Mouse (Mus musculus) lung, adult 2 months (tissue): ENCODE results near the gene Slain2. TPM values are rescaled to one million over a fixed set of nuclear protein-coding genes. Genes with fewer than 3 reads are reported as not detected.

Experiments used
- DNase-seq: peaks from one replicate; pipeline ENCODE4 v3.0.0; 2022
- H3K4me1 ChIP-seq: fragments of 200-500 bp; 2 replicates; pipeline ENCODE4 v1.6.1; 2011; ENCODE audit warnings: low read length; ENCODE audit not compliant: control insufficient read depth, insufficient read depth
- H3K4me3 ChIP-seq: fragments of 200-500 bp; replicated peaks from 2 replicates; pipeline ENCODE3; 2011; ENCODE audit warnings: low read depth, mild to moderate bottlenecking, control low read depth, low read length; ENCODE audit errors: extremely low read depth
- CTCF ChIP-seq: fragments of 200-500 bp; IDR thresholded peaks from 2 replicates; pipeline ENCODE4 v1.5.1; 2011; ENCODE audit warnings: mild to moderate bottlenecking, low read length, control low read depth; ENCODE audit not compliant: insufficient read depth
- POLR2A ChIP-seq: fragments of 200-500 bp; IDR thresholded peaks from 2 replicates; pipeline ENCODE4 v1.6.1; 2011; ENCODE audit warnings: low read depth, mild to moderate bottlenecking, control low read depth, low read length, borderline replicate concordance; ENCODE audit errors: extremely low read depth
- WGBS: fragments of 180-500 bp; shearing (Covaris S2); methylation state at CpG from one replicate; pipeline ENCODE4 v1.1.7; 2018; 5-methylcytosine and 5-hydroxymethylcytosine counted together
- polyA plus RNA-seq: library from polyadenylated mRNA; depleted of rRNA; stranded (reverse); fragments of >200 nt; gene quantifications from 2 replicates; pipeline ENCODE4 v1.2.3, GENCODE M21; 2012

Gene Slain2
- polyA plus RNA-seq, 1 experiment, result 35.1 TPM

- 66% methylated on average over 12 of the region's 12 CpGs for WGBS
- Histone ChIP-seq H3K4me1 (no peaks in the 10 kb centered on the region), H3K4me3 (no peak overlapping the region)
- no peak for DNase-seq
- TF ChIP-seq CTCF, result no peak
- no peak for TF ChIP-seq POLR2A
These were observed 32.2 kb upstream of the Slain2 start for GRCm38 (mm10) chr5:72881748-72882411.

- no peak overlapping the region for H3K4me3 ChIP-seq
- TF ChIP-seq CTCF (no peak), POLR2A (no peak)
- WGBS, result 65% methylated on average over 2 of the region's 2 CpGs
- no peaks in the 10 kb centered on the region for H3K4me1 ChIP-seq
- no peak for DNase-seq
These were observed 31.7 kb upstream of the Slain2 start for GRCm38 (mm10) chr5:72882412-72882765.

GRCm38 (mm10) chr5:72883706-72884105, 30.4 kb upstream of the Slain2 start:
- no peak for TF ChIP-seq POLR2A
- TF ChIP-seq CTCF, result no peak
- Histone ChIP-seq H3K4me1 (no peaks in the 10 kb centered on the region; the same call in 1 of the 2 replicates), H3K4me3 (no peak overlapping the region)
- 34% methylated on average over 3 of the region's 3 CpGs for WGBS
- DNase-seq, result no peak

GRCm38 (mm10) chr5:72886458-72887222, 27.5 kb upstream of the Slain2 start:
- no peaks in the 10 kb centered on the region; the same call in 1 of the 2 replicates for H3K4me1 ChIP-seq
- DNase-seq, result no peak
- TF ChIP-seq POLR2A, result no peak
- no peak for TF ChIP-seq CTCF
- H3K4me3 ChIP-seq, result no peak overlapping the region
- WGBS, result 80% methylated on average over 19 of the region's 19 CpGs

- no peak for DNase-seq
- H3K4me3 ChIP-seq, result no peak overlapping the region
- no peaks in the 10 kb centered on the region; the same call in 1 of the 2 replicates for H3K4me1 ChIP-seq
- WGBS, result 91% methylated on average over 7 of the region's 7 CpGs
- TF ChIP-seq POLR2A (no peak), CTCF (no peak)
These were observed 25.8 kb upstream of the Slain2 start for GRCm38 (mm10) chr5:72888260-72888659.

GRCm38 (mm10) chr5:72891534-72891933, 22.6 kb upstream of the Slain2 start:
- Histone ChIP-seq H3K4me3 (no peak overlapping the region), H3K4me1 (peaks cover 4% of the 10 kb centered on the region)
- TF ChIP-seq POLR2A (no peak), CTCF (peak; percentile 65)
- DNase-seq, result peak; percentile 42
- 3% methylated on average over 12 of the region's 12 CpGs for WGBS

GRCm38 (mm10) chr5:72893987-72894386, 20.1 kb upstream of the Slain2 start:
- Histone ChIP-seq H3K4me3 (no peak overlapping the region), H3K4me1 (peaks cover 6% of the 10 kb centered on the region)
- TF ChIP-seq POLR2A (no peak), CTCF (peak; percentile 43)
- 63% methylated on average over 5 of the region's 5 CpGs for WGBS
- DNase-seq, result no peak

- no peak for TF ChIP-seq CTCF
- no peak for TF ChIP-seq POLR2A
- no peak for DNase-seq
- WGBS, result 90% methylated on average over 11 of the region's 11 CpGs
These were observed 18.8 kb upstream of the Slain2 start for GRCm38 (mm10) chr5:72895261-72895660.

GRCm38 (mm10) chr5:72896478-72897279, 17.4 kb upstream of the Slain2 start:
- H3K4me3 ChIP-seq, result no peak overlapping the region
- 40% methylated on average over 18 of the region's 18 CpGs for WGBS
- DNase-seq, result no peak
- TF ChIP-seq POLR2A, result no peak
- no peak for TF ChIP-seq CTCF
- peaks cover 6% of the 10 kb centered on the region for H3K4me1 ChIP-seq

More at GRCm38 (mm10) chr5:72895261-72895660, 18.8 kb upstream of the Slain2 start:
- Histone ChIP-seq H3K4me3 (no peak overlapping the region), H3K4me1 (peaks cover 6% of the 10 kb centered on the region)

GRCm38 (mm10) chr5:72897998-72898397, 16.1 kb upstream of the Slain2 start:
- Histone ChIP-seq H3K4me3 (no peak overlapping the region), H3K4me1 (peaks cover 6% of the 10 kb centered on the region)
- TF ChIP-seq POLR2A (no peak), CTCF (no peak)
- 49% methylated on average over 6 of the region's 6 CpGs for WGBS
- no peak for DNase-seq
